Mouse (Mus musculus) stomach, embryonic 16.5 days (tissue): Measurements from ENCODE around the gene Vmn2r38. TPM values are rescaled to one million over a fixed set of nuclear protein-coding genes. Genes with fewer than 3 reads are reported as not detected.
"Not testable (repeated sequence)": the region's sequence is repeated elsewhere in the genome, so short reads cannot be mapped to it uniquely, and the experiment has no call there.

Experiments used
- ATAC-seq: fragments of 200-750 bp; cut with Nextera tagmentation; 2 replicates; pipeline ENCODE4 v1.8.0; 2017; ENCODE audit warnings: moderate number of reproducible peaks, moderate TSS enrichment; ENCODE audit not compliant: insufficient read depth, low FRiP score
- H3K27ac ChIP-seq: fragments of 300-500 bp; sonication (generic); 2 replicates; pipeline ENCODE4 v1.5.1; 2014; ENCODE audit warnings: low read length
- H3K27me3 ChIP-seq: fragments of 300-500 bp; sonication (generic); 2 replicates; pipeline ENCODE4 v1.6.1; 2014; ENCODE audit warnings: low read length, control low read depth, mixed read lengths; ENCODE audit not compliant: control insufficient read depth, insufficient read depth
- H3K36me3 ChIP-seq: fragments of 300-500 bp; sonication (generic); 2 replicates; pipeline ENCODE4 v1.6.1; 2014; ENCODE audit warnings: low read length; ENCODE audit not compliant: control insufficient read depth, insufficient read depth
- H3K4me1 ChIP-seq: fragments of 300-500 bp; sonication (generic); 2 replicates; pipeline ENCODE4 v1.6.1; 2014; ENCODE audit warnings: low read length, control low read depth, mixed read lengths; ENCODE audit not compliant: control insufficient read depth, insufficient read depth
- H3K4me2 ChIP-seq: fragments of 300-500 bp; sonication (generic); 2 replicates; pipeline ENCODE4 v1.6.1; 2014; ENCODE audit warnings: low read depth, low read length, mixed read lengths
- H3K4me3 ChIP-seq: fragments of 300-500 bp; sonication (generic); replicated peaks from 2 replicates; pipeline ENCODE4 v1.5.1; 2014; ENCODE audit warnings: mild to moderate bottlenecking, low read length
- H3K9ac ChIP-seq: fragments of 300-500 bp; sonication (generic); 2 replicates; pipeline ENCODE4 v1.6.1; 2014; ENCODE audit warnings: low read length
- H3K9me3 ChIP-seq: fragments of 300-500 bp; sonication (generic); replicated peaks from 2 replicates; pipeline ENCODE4 v1.6.1; 2016; ENCODE audit warnings: low read length, control low read depth; ENCODE audit not compliant: control insufficient read depth
- WGBS: fragments of 180-500 bp; shearing (Covaris S2); extraction: QIAGEN DNeasy Blood & Tissue Kit; methylation state at CpG from one replicate; pipeline ENCODE4 v1.1.7; 2014; 5-methylcytosine and 5-hydroxymethylcytosine counted together
- polyA plus RNA-seq: library from polyadenylated mRNA; unstranded; fragments of >200 nt; fragmentation: Nextera tagmentation; extraction: Ambion mirVana; gene quantifications from 2 replicates; pipeline ENCODE4 v1.2.1, GENCODE M21; 2015

The Vmn2r38 gene
- not detected in 2 replicates for polyA plus RNA-seq

DNA sequence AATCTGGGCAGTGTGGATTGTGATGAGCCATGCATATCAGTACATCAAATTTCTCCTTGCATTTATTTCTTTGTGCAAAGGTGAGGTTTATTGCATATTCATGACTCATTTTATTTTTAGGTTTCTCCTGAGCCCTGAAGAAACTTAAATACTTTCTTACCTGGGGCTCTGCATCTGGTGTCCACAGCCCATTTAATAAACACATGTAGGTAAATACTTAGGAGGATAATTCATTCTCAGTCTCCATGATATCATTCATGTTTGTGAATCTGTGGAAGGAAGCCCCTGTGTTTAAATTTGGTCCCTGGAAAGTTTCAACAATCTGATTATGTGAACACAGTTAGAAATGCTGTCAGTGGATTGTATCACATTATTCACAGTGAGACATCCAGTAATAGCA lies at the start of gene Vmn2r38:
Vmn2r38 (minus strand) TSS at position 101 of the 400 bp plus-strand sequence.
- not testable (repeated sequence) for ATAC-seq, H3K9me3 ChIP-seq, H3K36me3 ChIP-seq, H3K4me2 ChIP-seq, H3K27ac ChIP-seq, H3K4me3 ChIP-seq, H3K9ac ChIP-seq, H3K27me3 ChIP-seq, H3K4me1 ChIP-seq

DNA sequence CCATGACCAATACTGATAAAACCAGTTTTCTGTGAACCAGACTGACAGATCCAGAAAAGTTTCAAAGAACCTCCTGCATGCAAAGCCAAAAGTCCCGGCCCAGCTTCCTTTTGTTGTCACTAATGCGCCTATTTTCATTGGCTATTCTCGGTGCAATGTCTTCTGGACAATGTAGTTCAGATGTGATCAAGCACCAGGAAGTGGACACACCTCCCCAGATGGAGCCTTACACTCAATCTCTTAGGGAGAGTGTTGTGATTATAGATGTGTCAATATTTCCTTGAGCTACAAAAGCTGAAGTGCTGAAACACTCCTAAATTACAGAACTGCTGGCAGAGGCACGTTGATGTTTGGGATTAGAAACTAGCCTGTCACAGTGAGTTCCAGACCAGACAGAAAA lies 32.3 kb downstream of the Vmn2r38 start:
- not testable (repeated sequence) for ATAC-seq, H3K4me2 ChIP-seq, H3K9ac ChIP-seq, H3K27ac ChIP-seq, H3K9me3 ChIP-seq, H3K36me3 ChIP-seq, H3K4me3 ChIP-seq, H3K27me3 ChIP-seq, H3K4me1 ChIP-seq
- WGBS, result 79% methylated on average over 4 of the region's 4 CpGs

DNA sequence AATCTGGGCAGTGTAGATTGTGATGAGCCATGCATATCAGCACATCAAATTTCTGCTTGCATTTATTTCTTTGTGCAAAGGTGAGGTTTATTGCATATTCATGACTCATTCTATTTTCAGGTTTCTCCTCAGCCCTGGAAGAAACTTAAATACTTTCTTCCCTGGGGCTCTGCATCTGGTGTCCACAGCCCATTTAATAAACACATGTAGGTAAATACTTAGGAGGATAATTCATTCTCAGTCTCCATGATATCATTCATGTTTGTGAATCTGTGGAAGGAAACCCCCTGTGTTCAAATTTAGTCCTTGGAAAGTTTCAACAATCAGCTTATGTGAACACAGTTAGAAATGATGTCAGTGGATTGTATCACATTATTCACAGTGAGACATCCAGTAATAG lies 67.0 kb downstream of the Vmn2r38 start, which contains the start of gene Vmn2r39:
Vmn2r39 (minus strand) TSS at position 101 of the 400 bp plus-strand sequence.
- H3K4me3 ChIP-seq, H3K27ac ChIP-seq, H3K4me2 ChIP-seq, ATAC-seq, H3K4me1 ChIP-seq, H3K36me3 ChIP-seq, H3K27me3 ChIP-seq, H3K9ac ChIP-seq, H3K9me3 ChIP-seq: not testable (repeated sequence)

Other genes with a start within 250 kb of the Vmn2r38 start
- not detected in 2 replicates for gene Vmn2r40, start 166.4 kb downstream of the Vmn2r38 start, polyA plus RNA-seq
- gene Vmn2r39, start 67.1 kb downstream of the Vmn2r38 start, polyA plus RNA-seq, result not detected in 2 replicates
- not detected in 2 replicates for gene Vmn2r37, start 125.8 kb upstream of the Vmn2r38 start, polyA plus RNA-seq